Mouse (Mus musculus) embryonic stem cell, embryonic (primary cell): ENCODE results near the gene Fam171a1.

Experiments
- CTCF ChIA-PET, 4 experiments: fragments of 300-600 bp in 2 of 4; fragments of 350-600 bp in 2 of 4; sonication (Branson Sonifier 250); formaldehyde crosslinking; loops; one replicate each; lab custom pipeline; 2022; ENCODE audit warnings: inconsistent platforms in 2 of 4; lab: Charles Lee
- POLR2A ChIA-PET, 4 experiments: fragments of 300-600 bp in 2 of 4; fragments of 350-600 bp in 2 of 4; sonication (Branson Sonifier 250); formaldehyde crosslinking; loops; one replicate each; lab custom pipeline; 2022; ENCODE audit warnings: antibody characterized with exemption in 4 of 4, inconsistent platforms in 1 of 4; lab: Charles Lee

The Fam171a1 gene

DNA sequence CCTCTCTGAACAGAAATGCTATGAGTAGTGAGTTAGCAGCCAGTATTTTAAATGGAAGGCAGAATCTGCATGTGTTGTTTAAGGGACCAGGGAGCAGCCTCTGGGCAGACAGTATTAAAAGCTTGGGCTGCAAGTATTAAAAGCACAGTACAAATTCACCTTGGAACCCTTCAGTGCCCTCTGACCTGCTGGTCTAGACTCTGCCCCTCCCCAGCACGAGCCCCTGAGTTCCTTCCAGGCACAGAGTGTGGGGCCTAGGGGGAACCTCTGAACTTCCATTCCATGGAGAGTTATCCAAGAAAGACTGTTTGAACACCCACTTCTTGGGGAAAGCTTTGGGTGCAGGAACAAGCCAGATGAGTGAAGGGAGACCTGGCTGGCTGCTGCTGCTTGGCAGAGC is 47.6 kb downstream of the Fam171a1 start:
- POLR2A ChIA-PET, result no interaction called here

DNA sequence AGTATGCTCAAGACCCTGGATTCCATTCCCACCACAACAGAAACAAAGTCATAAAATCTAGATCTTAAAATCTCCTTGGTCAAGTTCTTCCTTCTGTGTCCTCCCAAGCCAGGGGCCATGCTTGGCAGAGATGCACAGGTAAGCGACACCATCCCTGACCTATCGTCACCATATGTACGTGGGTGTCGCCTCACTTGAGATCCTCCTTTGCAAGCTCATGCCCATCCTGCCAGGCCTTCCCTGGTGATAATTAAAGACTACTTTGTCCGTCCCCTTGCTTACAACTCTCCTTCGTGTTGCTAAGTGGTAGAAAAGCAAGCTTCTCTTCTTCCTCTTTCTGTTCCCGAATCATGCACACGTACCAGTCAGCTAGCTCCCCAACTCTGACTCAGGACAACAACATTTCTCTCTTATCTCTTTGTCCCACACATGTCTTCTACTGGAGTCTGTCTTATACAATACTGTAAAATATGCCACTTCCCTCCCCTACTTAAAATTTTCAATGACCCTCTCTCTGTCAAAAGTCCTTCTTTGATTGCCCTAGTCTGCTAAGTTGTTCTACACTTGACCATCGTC is 49.6 kb downstream of the Fam171a1 start:
- CTCF ChIA-PET, result no interaction called here
- POLR2A ChIA-PET, result no interaction called here

More for the DNA sequence above, 47.6 kb downstream of the Fam171a1 start:
- CTCF ChIA-PET, result no interaction called here

DNA sequence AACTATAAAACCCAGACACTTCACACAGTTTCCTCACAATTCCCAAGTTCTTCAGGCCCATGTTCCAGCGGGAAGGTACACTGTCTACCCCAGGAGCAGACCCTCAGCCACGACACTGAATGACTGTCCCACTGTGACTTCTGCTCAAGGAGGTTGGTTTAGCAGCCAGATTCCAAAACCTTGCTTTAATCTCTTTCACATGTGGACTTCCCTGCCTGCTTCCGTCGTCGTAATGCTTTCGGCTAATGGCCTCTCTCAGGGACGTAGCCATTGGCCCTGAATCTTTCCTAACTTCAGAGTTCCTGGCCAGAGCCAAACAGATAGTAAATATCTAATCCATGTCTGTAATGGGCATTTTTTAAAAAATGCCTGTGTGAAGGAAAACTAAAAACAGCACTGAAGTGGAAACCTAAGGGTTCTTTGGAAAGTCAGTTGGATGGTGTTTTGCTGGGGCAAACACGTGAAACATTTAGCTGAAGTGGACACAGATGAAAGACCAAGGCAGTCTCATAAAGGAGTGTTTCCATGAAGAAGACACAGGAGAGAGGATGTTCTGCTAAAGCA is 51.1 kb downstream of the Fam171a1 start:
- ChIA-PET POLR2A (interaction anchor here in 1 of 4 experiments (0.6 kb wide), 1 partner anchor 84 kb away, joined by 3 read pairs; no protein-coding TSS in a partner anchor), CTCF (no interaction called here)

DNA sequence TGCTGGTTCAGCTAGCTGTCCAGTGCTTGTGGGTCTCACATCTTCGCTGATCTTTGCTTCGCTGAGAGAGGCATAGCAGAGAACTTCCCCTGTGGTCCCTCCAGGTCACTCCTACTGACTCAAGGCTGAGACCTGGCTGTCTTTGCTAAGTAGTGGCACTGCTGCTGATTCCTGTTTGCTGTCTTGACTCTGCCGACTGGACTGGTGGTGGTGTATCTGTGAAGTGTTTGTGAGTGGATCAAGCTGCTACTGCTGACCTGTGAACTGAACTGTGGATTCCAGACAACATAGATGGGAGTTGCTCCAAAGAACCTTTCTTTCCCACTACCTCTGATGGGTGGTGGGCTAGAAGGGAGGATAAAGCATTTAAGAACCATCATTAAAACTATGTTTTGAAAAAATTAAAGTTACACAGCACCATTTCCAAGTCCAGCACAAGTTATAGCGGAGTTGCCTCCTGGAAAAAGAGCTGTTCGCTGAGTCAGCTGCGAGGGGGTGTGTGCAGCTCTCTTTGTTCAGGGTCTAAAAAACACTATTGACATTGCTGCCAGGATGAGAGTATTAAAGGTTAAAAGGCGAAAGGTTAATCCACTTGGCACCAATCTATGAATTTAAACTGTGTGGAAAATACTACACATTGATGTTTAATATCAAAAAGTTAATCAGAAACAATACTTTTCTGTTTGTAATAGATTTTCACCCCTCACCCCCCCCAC is 52.0 kb downstream of the Fam171a1 start:
- CTCF ChIA-PET, result interaction anchor here in 1 of 4 experiments (1.2 kb wide), 1 partner anchor 10 kb away, joined by 3 read pairs; no protein-coding TSS in a partner anchor

DNA sequence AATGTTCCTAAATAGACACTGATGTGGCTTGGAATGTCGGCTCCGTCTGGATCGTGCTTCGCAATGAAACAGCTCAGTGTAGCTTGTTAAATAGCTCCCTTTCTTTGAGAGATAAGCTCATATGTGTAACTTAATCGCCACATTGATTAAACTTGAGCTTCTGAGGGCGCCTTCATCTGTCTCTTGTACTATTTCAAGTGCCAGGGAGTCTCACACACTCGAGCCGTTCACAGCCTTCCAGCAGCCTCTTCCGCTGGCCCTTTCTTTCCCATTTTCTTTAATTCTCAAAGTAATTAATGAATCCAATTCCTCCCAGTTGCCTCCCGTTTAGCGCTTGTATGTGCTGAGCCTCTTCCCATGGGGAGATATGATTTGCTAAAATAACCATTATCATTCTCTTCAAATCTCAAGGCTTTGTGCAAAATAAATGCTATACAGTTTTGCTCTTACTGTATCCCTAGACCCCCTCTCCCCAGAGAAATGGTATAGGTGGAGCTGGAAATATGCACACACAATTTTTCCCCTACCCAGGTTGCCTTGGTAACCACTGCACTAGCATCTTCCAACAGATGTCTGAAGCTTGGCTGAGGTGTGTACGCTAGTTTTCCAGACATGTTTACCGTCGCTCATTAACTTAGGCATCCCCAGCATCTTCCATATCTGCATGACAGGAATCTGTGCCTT is 54.8 kb downstream of the Fam171a1 start:
- ChIA-PET CTCF (no interaction called here), POLR2A (interaction anchor here in 1 of 4 experiments (1.4 kb wide), 1 partner anchor 13 kb away, joined by 3 read pairs; no protein-coding TSS in a partner anchor)

More for the DNA sequence above, 52.0 kb downstream of the Fam171a1 start:
- POLR2A ChIA-PET, result no interaction called here

DNA sequence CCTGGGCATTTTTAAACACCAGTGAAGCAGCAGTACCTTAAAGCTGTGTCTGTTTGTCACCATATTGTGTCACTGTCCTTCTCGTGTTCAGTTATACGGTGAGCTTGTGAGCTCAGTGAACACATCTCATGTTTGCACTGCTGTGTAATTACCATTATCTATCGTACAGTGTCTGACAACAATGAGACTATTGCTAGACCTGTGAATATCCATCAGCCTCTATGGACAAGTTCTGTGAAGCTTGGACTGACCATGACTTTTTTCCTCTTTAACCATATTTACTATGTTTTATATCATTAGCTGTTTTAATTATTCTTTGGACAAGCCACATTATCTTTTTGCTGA is 55.4 kb downstream of the Fam171a1 start:
- POLR2A ChIA-PET, result interaction anchor here in 2 of 4 experiments (0.7 to 1.4 kb wide), 2 partner anchors 13 to 70 kb away, joined by 3 read pairs; no protein-coding TSS in a partner anchor
- CTCF ChIA-PET, result no interaction called here

DNA sequence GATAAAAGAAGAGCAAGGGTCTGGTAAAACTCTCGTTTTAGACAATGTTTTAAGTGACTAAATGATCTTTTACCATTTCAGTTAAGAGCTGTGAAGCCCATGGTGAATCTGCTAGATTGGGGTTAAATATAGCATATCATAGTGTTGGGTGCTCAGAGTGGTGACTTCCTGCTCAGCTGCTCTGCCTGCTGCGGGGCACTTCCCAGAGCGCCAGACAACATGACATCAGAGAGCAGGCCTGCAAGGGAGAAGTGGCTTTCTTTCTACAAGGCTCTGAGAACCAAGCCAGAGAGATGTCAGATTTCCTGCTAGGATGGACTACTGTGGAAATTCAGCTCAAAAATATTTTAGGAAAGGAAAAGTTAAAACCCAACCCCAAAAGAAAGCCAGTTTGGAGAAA is 57.8 kb downstream of the Fam171a1 start:
- ChIA-PET CTCF (interaction anchor here in 1 of 4 experiments (0.6 kb wide), 1 partner anchor 82 kb away, joined by 3 read pairs; no protein-coding TSS in a partner anchor), POLR2A (no interaction called here)

DNA sequence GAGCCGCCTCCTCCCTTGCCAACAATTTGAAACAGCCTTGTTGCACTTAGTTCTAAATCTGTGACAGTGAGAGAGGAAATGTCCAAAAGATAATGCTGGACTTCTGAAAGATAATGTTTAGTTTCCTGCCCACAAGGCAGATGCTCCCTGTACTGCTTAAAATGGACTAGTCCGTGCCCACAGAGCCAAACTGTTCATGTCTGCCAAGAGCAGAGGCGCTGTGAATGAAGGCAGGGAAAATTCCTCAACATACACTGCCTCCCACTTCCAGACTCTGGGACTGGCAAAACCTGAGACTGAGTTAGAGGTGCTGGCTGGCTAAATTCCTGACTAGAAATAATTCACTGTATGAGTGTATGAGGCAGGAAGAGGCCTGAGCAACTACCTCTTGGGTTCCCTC is 58.6 kb downstream of the Fam171a1 start:
- POLR2A ChIA-PET, result no interaction called here

DNA sequence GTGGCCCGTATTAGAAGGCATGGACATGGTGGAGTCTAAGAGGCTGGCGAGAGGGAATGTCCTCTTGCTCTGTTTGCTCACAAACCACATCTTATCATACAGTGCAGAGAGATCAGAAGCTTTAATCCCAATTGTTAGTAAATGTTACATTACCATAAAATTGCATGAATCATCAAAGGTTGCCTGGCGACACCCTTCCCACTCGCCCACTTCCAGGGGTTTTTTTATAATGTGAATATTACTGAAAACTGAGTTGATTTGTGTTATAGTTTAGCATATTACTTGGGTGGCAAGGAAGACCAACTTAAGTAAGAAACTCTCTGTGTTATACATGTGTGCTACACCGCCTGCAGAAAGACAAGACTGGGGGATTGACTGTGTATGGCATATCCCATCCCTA is 60.9 kb downstream of the Fam171a1 start:
- POLR2A ChIA-PET, result no interaction called here
- CTCF ChIA-PET, result no interaction called here

More for the DNA sequence above, 58.6 kb downstream of the Fam171a1 start:
- CTCF ChIA-PET, result no interaction called here

DNA sequence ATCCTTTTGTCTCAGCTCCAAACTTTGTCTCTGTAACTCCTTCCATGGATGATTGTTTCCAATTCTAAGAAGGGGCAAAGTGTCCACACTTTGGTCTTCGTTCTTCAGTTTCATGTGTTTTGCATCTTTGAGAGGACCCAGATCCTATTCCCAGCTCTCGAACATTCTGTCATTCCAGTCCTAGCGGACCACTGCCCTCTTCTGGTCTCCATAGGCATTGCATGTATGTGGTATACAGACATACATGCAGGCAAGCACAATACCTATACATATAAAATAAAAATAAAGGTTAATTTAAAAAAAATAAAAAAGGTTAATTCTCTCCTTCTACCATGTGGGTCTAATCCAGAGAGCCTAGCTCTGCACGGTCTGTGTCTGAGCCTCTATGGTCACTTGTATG is 62.0 kb downstream of the Fam171a1 start:
- CTCF ChIA-PET, result interaction anchor here (0.5 to 1.6 kb wide), 14 partner anchors 8 to 238 kb away, joined by 3 to 10 read pairs (median 3); no protein-coding TSS in a partner anchor
- POLR2A ChIA-PET, result interaction anchor here in 1 of 4 experiments (0.6 kb wide), 1 partner anchor 36 kb away, joined by 5 read pairs; no protein-coding TSS in a partner anchor

DNA sequence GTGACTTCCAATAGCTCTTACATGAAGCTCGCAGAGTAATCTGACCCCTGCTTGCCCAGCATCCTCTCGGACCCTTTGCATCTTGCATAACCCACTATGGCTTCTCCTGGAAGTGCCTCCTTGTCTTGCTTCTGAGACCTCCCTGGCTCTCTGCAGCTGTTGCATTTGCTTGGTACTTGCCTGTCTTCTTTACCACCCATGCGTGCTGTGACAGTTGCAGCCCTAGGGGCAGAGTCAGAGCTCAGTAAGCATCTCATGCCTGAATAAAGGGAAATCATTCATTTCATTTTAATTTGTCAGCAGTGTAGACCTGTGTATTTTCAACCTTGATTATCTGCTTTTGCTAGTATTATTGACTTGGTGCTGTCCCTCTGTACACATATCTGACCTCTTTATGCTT is 62.7 kb downstream of the Fam171a1 start:
- CTCF ChIA-PET, result interaction anchor here in 1 of 4 experiments (1.2 to 1.6 kb wide), 3 partner anchors 9 to 237 kb away, joined by 3 to 7 read pairs (median 3); no protein-coding TSS in a partner anchor
- POLR2A ChIA-PET, result no interaction called here

DNA sequence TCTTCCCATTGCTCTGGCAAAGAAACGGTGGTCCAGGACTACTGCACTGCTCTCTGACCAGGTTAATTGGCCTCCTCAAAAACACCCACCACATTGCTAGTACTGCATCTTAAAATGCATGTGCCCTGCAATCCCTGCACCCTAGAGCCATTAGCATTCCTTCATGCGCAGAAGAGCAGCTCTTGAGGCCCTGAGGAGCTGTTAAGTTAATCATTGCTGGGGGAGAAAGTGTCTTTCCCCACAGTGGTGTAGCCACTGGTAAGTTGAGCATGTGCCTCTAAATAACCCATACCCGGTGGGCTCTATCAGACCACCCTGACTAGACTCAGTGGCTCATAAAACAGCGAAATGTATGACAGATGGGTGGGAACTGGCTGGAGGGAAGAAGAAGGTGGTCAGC is 66.5 kb downstream of the Fam171a1 start:
- ChIA-PET CTCF (no interaction called here), POLR2A (interaction anchor here in 1 of 4 experiments (0.7 kb wide), 1 partner anchor 908 kb away, joined by 3 read pairs; no protein-coding TSS in a partner anchor)

DNA sequence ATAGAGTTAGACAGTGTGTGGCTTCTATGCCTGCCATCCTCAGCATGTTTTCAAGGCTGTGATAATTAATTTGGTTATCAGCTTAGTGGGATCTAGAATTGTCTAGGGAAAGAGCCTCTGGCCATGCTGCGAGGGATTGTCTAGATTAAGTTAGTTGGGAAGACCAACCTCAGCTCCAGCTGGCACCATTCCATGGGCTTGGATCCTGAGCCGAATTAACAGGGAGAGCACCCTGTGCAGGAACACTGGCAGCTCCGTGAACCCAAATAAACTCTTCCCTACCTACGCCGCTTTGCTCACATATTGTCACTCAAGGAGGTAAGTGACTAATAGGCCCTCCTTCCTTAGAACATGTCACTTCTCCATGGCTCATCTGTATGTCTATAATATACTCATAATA is 69.6 kb downstream of the Fam171a1 start:
- POLR2A ChIA-PET, result no interaction called here
- CTCF ChIA-PET, result interaction anchor here in 1 of 4 experiments (1.2 kb wide), 1 partner anchor 8 kb away, joined by 5 read pairs; no protein-coding TSS in a partner anchor

DNA sequence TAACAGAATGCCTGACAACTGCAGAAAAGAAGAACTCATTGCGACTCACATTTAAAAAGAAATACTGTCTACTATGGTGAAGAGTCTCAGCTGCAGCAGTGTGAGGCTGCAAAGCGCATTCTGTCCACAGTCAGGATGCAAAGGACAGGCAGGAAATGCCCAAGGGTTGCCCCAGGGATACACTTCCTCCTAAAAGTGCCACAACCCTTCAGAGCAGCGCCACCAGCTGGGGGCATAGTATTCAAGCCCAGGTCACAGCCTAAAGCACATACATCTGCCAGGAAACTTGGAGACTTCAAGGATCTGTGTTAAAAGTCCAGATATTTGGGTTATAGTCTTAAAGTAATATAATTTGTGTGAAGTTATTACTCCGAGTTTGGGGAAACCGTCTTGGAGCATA is 71.3 kb downstream of the Fam171a1 start:
- POLR2A ChIA-PET, result no interaction called here
- CTCF ChIA-PET, result no interaction called here

DNA sequence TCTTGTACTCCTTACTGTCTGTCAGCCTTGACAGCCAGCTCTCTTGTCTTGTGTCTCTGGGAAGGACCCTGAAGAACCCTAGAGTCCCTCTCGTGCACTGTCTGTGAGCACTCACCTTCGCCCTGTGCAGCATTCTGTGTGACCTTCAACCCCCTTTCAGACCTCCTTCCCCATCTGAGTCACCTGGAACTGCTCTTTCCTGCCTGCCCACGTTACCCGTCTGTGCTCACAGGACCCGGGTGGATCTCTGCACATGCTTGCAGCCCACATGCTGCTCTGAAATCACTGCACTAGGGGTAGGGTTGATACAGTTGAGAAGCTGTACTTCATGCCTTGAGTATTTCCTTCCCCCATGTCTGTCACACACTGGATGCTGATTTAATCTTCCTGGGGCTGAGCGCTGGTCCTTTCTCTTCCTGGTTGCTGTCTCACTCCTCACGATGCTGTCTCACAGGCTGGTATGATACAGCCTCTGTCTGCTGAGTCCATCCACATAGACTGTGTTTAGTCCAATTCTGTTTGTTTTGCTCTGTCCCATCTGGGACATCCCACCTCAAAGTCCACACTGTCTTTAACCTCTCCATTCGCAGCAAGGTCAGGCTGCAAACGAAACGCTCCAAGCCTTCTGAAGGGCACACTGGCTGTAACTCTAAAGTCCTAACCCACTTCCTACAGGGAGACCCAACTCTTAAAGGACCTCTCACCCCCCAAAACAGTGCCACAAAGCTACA is 74.9 kb downstream of the Fam171a1 start:
- CTCF ChIA-PET, result interaction anchor here in 1 of 4 experiments (1.0 kb wide), 1 partner anchor 13 kb away, joined by 3 read pairs; no protein-coding TSS in a partner anchor
- POLR2A ChIA-PET, result interaction anchor here in 1 of 4 experiments (1.0 kb wide), 1 partner anchor 7 kb away, joined by 4 read pairs; no protein-coding TSS in a partner anchor

DNA sequence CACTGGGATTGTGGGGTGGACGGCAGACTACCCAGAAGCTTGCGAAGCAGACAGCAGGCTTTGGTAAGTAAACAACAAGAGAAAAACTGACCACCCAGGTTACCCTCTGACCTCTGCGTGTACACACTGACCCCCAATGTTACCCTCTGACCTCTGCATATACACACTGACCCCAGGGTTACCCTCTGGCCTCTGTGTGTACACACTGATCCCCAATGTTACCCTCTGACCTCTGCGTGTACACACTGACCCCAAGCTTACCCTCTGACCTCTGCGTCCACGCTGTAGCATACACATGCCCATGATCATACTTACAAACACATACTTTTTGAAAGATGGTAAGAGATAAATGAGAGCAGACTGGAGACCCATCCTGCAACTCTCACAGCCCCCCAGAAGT is 77.1 kb downstream of the Fam171a1 start:
- CTCF ChIA-PET, result no interaction called here
- POLR2A ChIA-PET, result no interaction called here

DNA sequence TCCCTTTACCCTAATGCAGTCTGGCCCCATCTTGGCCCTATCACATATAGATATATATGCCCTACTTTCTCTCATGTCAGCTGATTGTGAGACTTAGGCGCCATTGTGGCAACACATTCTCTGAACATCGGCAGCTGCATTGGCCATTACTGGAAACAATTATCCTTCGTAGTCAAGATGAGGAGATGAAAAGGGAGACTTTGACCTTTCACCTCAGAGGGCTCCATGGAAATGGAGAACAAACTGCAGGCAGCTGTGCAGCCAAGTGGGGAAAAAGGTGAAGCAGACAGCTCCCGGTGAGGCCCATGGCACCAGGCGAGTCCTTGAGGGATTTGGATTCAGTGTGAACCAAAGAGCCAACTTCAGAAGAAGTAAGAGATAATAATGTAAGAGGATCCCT is 81.5 kb downstream of the Fam171a1 start:
- CTCF ChIA-PET, result interaction anchor here in 1 of 4 experiments (0.7 kb wide), 1 partner anchor 20 kb away, joined by 3 read pairs; no protein-coding TSS in a partner anchor
- POLR2A ChIA-PET, result interaction anchor here in 1 of 4 experiments (1.5 kb wide), 1 partner anchor 7 kb away, joined by 4 read pairs; no protein-coding TSS in a partner anchor

DNA sequence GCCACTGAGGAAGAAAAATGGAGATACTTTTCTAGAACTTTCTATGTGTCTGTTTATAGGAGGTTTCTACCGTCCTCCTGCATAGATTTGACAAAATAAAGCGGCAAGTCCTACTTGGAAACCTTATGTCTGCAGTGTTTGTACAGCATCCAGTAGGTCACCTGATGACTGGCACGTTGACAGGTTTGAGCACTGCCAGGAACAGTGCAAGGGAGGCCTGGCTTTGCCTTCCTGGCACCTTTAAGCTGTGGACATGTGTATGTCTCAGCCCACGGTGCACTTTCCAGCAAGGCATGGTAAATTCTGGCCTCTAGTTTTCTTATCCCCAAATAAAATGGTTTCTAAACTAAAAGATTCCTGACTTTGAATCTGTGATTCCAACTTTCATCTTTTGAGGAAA is 86.4 kb downstream of the Fam171a1 start:
- POLR2A ChIA-PET, result no interaction called here
- CTCF ChIA-PET, result no interaction called here
